Comparison of ENCODE assay signal across 7 mouse cellular contexts in the genomic region with DNA sequence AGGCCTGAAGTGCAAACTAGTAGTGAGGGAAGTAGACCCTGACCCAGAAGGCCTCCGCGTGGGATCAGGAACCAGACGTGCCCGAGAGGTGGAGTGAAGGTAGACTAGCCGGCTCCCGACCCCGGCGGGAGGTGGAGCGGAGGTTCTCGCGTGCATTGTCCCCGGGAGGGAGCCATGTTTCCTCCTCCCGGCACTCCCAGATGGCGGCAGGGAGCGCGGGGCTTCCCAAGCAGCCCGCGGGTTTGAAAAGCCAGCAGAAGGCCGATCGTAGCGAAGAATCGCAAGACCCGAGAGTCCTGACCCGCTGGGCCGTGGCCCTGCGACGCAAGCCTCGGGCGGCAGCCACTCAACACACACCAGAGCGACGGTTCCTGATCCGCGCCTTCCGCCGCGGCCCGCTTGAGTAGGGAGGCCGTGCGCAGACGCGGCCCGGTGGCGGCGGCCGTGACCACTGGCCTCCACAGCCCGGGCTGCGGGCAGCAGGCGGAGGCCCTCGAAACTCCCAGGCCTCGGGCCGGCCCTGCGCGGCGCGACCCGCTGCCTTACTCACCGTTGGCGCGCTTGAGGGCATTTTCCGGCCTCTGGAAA. TPM values are rescaled to one million over a fixed set of nuclear protein-coding genes. Genes with fewer than 3 reads are reported as not detected.
A peak's percentile ranks its signal among the peaks of the same experiment; 100 is the strongest.
DNase-seq lines count a peak whose midpoint lies in the region; ATAC-seq and TF ChIP-seq lines count a peak whose summit lies in the region.

No protein-coding gene starts in this region.

- no peak for TF ChIP-seq POLR2A in cortical plate, adult 2 months (IDR thresholded peaks at IDR 0.05; ENCODE audit: extremely low read depth, insufficient read depth, low read length)

- peak overlapping the region; percentile 77 for H3K4me2 ChIP-seq in hindbrain, embryonic 16.5 days (ENCODE audit: low read length)
- H3K4me2 ChIP-seq in limb, embryonic 11.5 days (ENCODE audit: low read depth, severe bottlenecking): peak overlapping the region; percentile 47
- peak overlapping the region; percentile 68 for H3K4me2 ChIP-seq in midbrain, embryonic 11.5 days

- DNase-seq in gastrocnemius, adult 8-10 months (ENCODE audit: low spot score in 2 of 2): peak; percentile 31 to 45
- DNase-seq in limb, embryonic 11.5 days (ENCODE audit: low spot score): peak; percentile 75
- DNase-seq in midbrain, embryonic 11.5 days (ENCODE audit: low spot score, missing footprints): peak; percentile 95
- peak; percentile 49 to 51 for DNase-seq in spleen, postnatal 36 days (ENCODE audit: low spot score in 2 of 2)

- H3K9ac ChIP-seq in hindbrain, embryonic 16.5 days (ENCODE audit: low read depth, low read length): peak overlapping the region; percentile 84
- peak overlapping the region; percentile 100 for H3K9ac ChIP-seq in limb, embryonic 11.5 days (ENCODE audit: low read length)
- H3K9ac ChIP-seq in midbrain, embryonic 11.5 days (ENCODE audit: low read length): peak overlapping the region; percentile 99

- H3K27ac ChIP-seq in cortical plate, adult 2 months (ENCODE audit: insufficient read depth, low read length): peak overlapping the region; percentile 90
- peak overlapping the region; percentile 98 for H3K27ac ChIP-seq in hindbrain, embryonic 16.5 days (ENCODE audit: low read depth, low read length)
- H3K27ac ChIP-seq in limb, embryonic 11.5 days (replicated peaks; ENCODE audit: low read depth, low read length): peak overlapping the region; percentile 96
- peak overlapping the region; percentile 94 for H3K27ac ChIP-seq in midbrain, embryonic 11.5 days (ENCODE audit: low read depth, low read length)

- H3K4me3 ChIP-seq in cortical plate, adult 2 months (ENCODE audit: insufficient read depth, low read length): peak overlapping the region; percentile 70
- H3K4me3 ChIP-seq in hindbrain, embryonic 16.5 days (ENCODE audit: low read length): peak overlapping the region; percentile 64
- H3K4me3 ChIP-seq in limb, embryonic 11.5 days (ENCODE audit: low read depth, low read length): peak overlapping the region; percentile 99
- peak overlapping the region; percentile 99 for H3K4me3 ChIP-seq in midbrain, embryonic 11.5 days (ENCODE audit: low read depth, low read length)

- under 1% methylated on average over 49 of the region's 60 CpGs for WGBS in hindbrain, embryonic 16.5 days
- WGBS in limb, embryonic 11.5 days: under 1% methylated on average over 60 of the region's 60 CpGs
- WGBS in midbrain, embryonic 11.5 days: 0% methylated on average over 60 of the region's 60 CpGs

- no peaks in the 10 kb centered on the region for H3K27me3 ChIP-seq in hindbrain, embryonic 16.5 days (replicated peaks; ENCODE audit: control insufficient read depth, insufficient read depth, low read length)
- no peaks in the 10 kb centered on the region for H3K27me3 ChIP-seq in limb, embryonic 11.5 days (ENCODE audit: control insufficient read depth, insufficient read depth, low read length)
- no peaks in the 10 kb centered on the region for H3K27me3 ChIP-seq in midbrain, embryonic 11.5 days (ENCODE audit: control insufficient read depth, insufficient read depth, low read length)

- H3K9me3 ChIP-seq in hindbrain, embryonic 16.5 days (ENCODE audit: control insufficient read depth, low read length): no peaks in the 10 kb centered on the region
- H3K9me3 ChIP-seq in limb, embryonic 11.5 days (ENCODE audit: control insufficient read depth, low read length): no peaks in the 10 kb centered on the region
- H3K9me3 ChIP-seq in midbrain, embryonic 11.5 days (ENCODE audit: control insufficient read depth, low read length): no peaks in the 10 kb centered on the region

- H3K36me3 ChIP-seq in hindbrain, embryonic 16.5 days (ENCODE audit: control insufficient read depth, insufficient read depth, low read length): no peaks in the 10 kb centered on the region
- H3K36me3 ChIP-seq in limb, embryonic 11.5 days (ENCODE audit: control insufficient read depth, insufficient read depth, low read length): no peaks in the 10 kb centered on the region
- no peaks in the 10 kb centered on the region for H3K36me3 ChIP-seq in midbrain, embryonic 11.5 days (ENCODE audit: control insufficient read depth, insufficient read depth, low read length)

- no peak for TF ChIP-seq CTCF in cortical plate, adult 2 months (IDR thresholded peaks at IDR 0.05; ENCODE audit: extremely low read depth, insufficient read depth, low read length)

- peak; percentile 55 for ATAC-seq in activated CD4-positive, CD25-positive, alpha-beta regulatory T cell, adult 4 months
- ATAC-seq in hindbrain, embryonic 16.5 days: peak; percentile 81
- ATAC-seq in limb, embryonic 11.5 days (ENCODE audit: insufficient number of reproducible peaks, low FRiP score, low TSS enrichment, low read depth): peak; percentile 61
- ATAC-seq in midbrain, embryonic 11.5 days (ENCODE audit: low FRiP score): peak; percentile 78

- peaks cover 2% of the 10 kb centered on the region; the same call in 1 of the 2 replicates for H3K4me1 ChIP-seq in cortical plate, adult 2 months (ENCODE audit: control insufficient read depth, insufficient read depth, low read length)
- peaks cover 19% of the 10 kb centered on the region for H3K4me1 ChIP-seq in hindbrain, embryonic 16.5 days (ENCODE audit: control insufficient read depth, insufficient read depth, low read depth, low read length)
- peaks cover 3% of the 10 kb centered on the region; the same call in 1 of the 2 replicates for H3K4me1 ChIP-seq in limb, embryonic 11.5 days (ENCODE audit: control insufficient read depth, insufficient read depth, low read length)
- peaks cover 8% of the 10 kb centered on the region for H3K4me1 ChIP-seq in midbrain, embryonic 11.5 days (ENCODE audit: control insufficient read depth, insufficient read depth, low read length)

RNA-seq across cellular contexts. Expression of a gene that starts 0.4 kb away (rescaled TPM):
- polyA plus RNA-seq in activated CD4-positive, CD25-positive, alpha-beta regulatory T cell, adult 4 months (2017; shearing (Covaris generic)): 100 to 1,000 TPM; 111 to 134 TPM
- polyA plus RNA-seq in cortical plate, adult 2 months (2012; rRNA removed): 58.0 and 60.6 TPM in 2 replicates
- total RNA-seq in gastrocnemius, adult 8-10 months (2022): 10 to 100 TPM; 73.2 to 97.8 (median 91.5) TPM
- polyA plus RNA-seq in hindbrain, embryonic 16.5 days (2015; fragmentation: Nextera tagmentation; extraction: Ambion mirVana): 102 and 103 TPM in 2 replicates
- polyA plus RNA-seq in limb, embryonic 11.5 days (2014; fragmentation: Nextera tagmentation; extraction: Ambion mirVana): 200 and 207 TPM in 2 replicates
- polyA plus RNA-seq in midbrain, embryonic 11.5 days (2014; fragmentation: Nextera tagmentation; extraction: Ambion mirVana): 164 and 171 TPM in 2 replicates

RNA-seq across cellular contexts. Expression of a gene that starts 21.4 kb away (rescaled TPM):
- polyA plus RNA-seq in activated CD4-positive, CD25-positive, alpha-beta regulatory T cell, adult 4 months (2017; shearing (Covaris generic)): 10 to 100 TPM; 59.1 to 69.0 TPM
- 44.2 and 46.3 TPM in 2 replicates for polyA plus RNA-seq in cortical plate, adult 2 months (2012; rRNA removed)
- total RNA-seq in gastrocnemius, adult 8-10 months (2022): 10 to 100 TPM in 1 of 4 experiments, 1 to 10 TPM in 3; 7.8 to 10.3 (median 9.5) TPM
- 42.4 and 46.8 TPM in 2 replicates for polyA plus RNA-seq in hindbrain, embryonic 16.5 days (2015; fragmentation: Nextera tagmentation; extraction: Ambion mirVana)
- polyA plus RNA-seq in limb, embryonic 11.5 days (2014; fragmentation: Nextera tagmentation; extraction: Ambion mirVana): 31.1 and 31.2 TPM in 2 replicates
- 44.1 and 45.7 TPM in 2 replicates for polyA plus RNA-seq in midbrain, embryonic 11.5 days (2014; fragmentation: Nextera tagmentation; extraction: Ambion mirVana)

RNA-seq across cellular contexts. Expression of a gene that starts 34.2 kb away (rescaled TPM):
- polyA plus RNA-seq in activated CD4-positive, CD25-positive, alpha-beta regulatory T cell, adult 4 months (2017; shearing (Covaris generic)): 1 to 10 TPM in 1 of 2 experiments, under 1 TPM in 1; 0.94 to 1.4 TPM
- polyA plus RNA-seq in cortical plate, adult 2 months (2012; rRNA removed): 17.2 and 18.0 TPM in 2 replicates
- under 1 TPM in 1 of 4 experiments, not detected in 3; 0.11 TPM for total RNA-seq in gastrocnemius, adult 8-10 months (2022)
- 16.1 and 16.5 TPM in 2 replicates for polyA plus RNA-seq in hindbrain, embryonic 16.5 days (2015; fragmentation: Nextera tagmentation; extraction: Ambion mirVana)
- polyA plus RNA-seq in limb, embryonic 11.5 days (2014; fragmentation: Nextera tagmentation; extraction: Ambion mirVana): 1.3 and 2.1 TPM in 2 replicates
- 3.9 and 4.6 TPM in 2 replicates for polyA plus RNA-seq in midbrain, embryonic 11.5 days (2014; fragmentation: Nextera tagmentation; extraction: Ambion mirVana)

Comparison
In these comparisons a context has a peak if more than half of its experiments do, and no peak if none do; other contexts are left out.
1. Peak in every context shown above with its lines: DNase-seq, ATAC-seq, H3K4me3 ChIP-seq and H3K27ac ChIP-seq.
2. DNase-seq: peak in every context shown above with its lines; median percentile 95 in midbrain, embryonic 11.5 days; 75 in limb, embryonic 11.5 days; 50 in spleen, postnatal 36 days; 38 in gastrocnemius, adult 8-10 months.